Mouse (Mus musculus) midbrain, postnatal 0 days (tissue): Measurements from ENCODE around the gene Ms4a13. TPM values are rescaled to one million over a fixed set of nuclear protein-coding genes. Genes with fewer than 3 reads are reported as not detected.
"Not testable (repeated sequence)": the region's sequence is repeated elsewhere in the genome, so short reads cannot be mapped to it uniquely, and the experiment has no call there.

ENCODE experiments used
- ATAC-seq: fragments of 200-750 bp; cut with Nextera tagmentation; 2 replicates; pipeline ENCODE4 v1.8.0; 2017; ENCODE audit warnings: moderate number of reproducible peaks, mild to moderate bottlenecking, moderate TSS enrichment, moderate library complexity; ENCODE audit not compliant: low FRiP score
- DNase-seq: peaks from one replicate; pipeline ENCODE4 v3.0.0-alpha.2; 2015; ENCODE audit warnings: low spot score
- H3K27ac ChIP-seq: fragments of 300-500 bp; sonication (generic); 2 replicates; pipeline ENCODE4 v1.5.1; 2014; ENCODE audit warnings: low read depth, mild to moderate bottlenecking, low read length, mixed read lengths
- H3K27me3 ChIP-seq: fragments of 300-500 bp; sonication (generic); 2 replicates; pipeline ENCODE4 v1.6.1; 2014; ENCODE audit warnings: low read length, control low read depth, mixed read lengths; ENCODE audit not compliant: insufficient read depth
- H3K36me3 ChIP-seq: fragments of 300-500 bp; sonication (generic); 2 replicates; pipeline ENCODE4 v1.6.1; 2014; ENCODE audit warnings: low read length, control low read depth, mixed read lengths; ENCODE audit not compliant: insufficient read depth
- H3K4me1 ChIP-seq: fragments of 300-500 bp; sonication (generic); 2 replicates; pipeline ENCODE4 v1.6.1; 2014; ENCODE audit warnings: mild to moderate bottlenecking, control low read depth, antibody characterized with exemption, low read length, mixed read lengths; ENCODE audit not compliant: insufficient read depth
- H3K4me2 ChIP-seq: fragments of 300-500 bp; sonication (generic); 2 replicates; pipeline ENCODE4 v1.6.1; 2014; ENCODE audit warnings: low read depth, mild to moderate bottlenecking, low read length, mixed read lengths; ENCODE audit not compliant: poor library complexity, severe bottlenecking
- H3K4me3 ChIP-seq: fragments of 300-500 bp; sonication (generic); 2 replicates; pipeline ENCODE4 v1.5.1; 2014; ENCODE audit warnings: low read depth, mild to moderate bottlenecking, low read length, moderate library complexity
- H3K9ac ChIP-seq: fragments of 300-500 bp; sonication (generic); replicated peaks from 2 replicates; pipeline ENCODE4 v1.6.1; 2014; ENCODE audit warnings: mild to moderate bottlenecking, low read length, moderate library complexity, mixed read lengths; ENCODE audit not compliant: poor library complexity, severe bottlenecking
- H3K9me3 ChIP-seq: fragments of 300-500 bp; sonication (generic); 2 replicates; pipeline ENCODE4 v1.6.1; 2016; ENCODE audit warnings: low read length, control low read depth
- CTCF ChIP-seq: IDR thresholded peaks from 2 replicates; pipeline ENCODE4 v1.5.1; 2016; ENCODE audit warnings: antibody characterized with exemption, mild to moderate bottlenecking
- WGBS: fragments of 180-500 bp; shearing (Covaris S2); extraction: QIAGEN DNeasy Blood & Tissue Kit; methylation state at CpG from one replicate; pipeline ENCODE4 v1.1.7; 2014; 5-methylcytosine and 5-hydroxymethylcytosine counted together
- polyA plus RNA-seq: library from polyadenylated mRNA; unstranded; fragments of >200 nt; fragmentation: Nextera tagmentation; extraction: Ambion mirVana; gene quantifications from 2 replicates; pipeline ENCODE4 v1.2.1, GENCODE M21; 2015
- total RNA-seq: library from RNA; depleted of rRNA; stranded (reverse); fragments of >200 nt; gene quantifications from 2 replicates; pipeline ENCODE4 v1.2.3, GENCODE M21; 2014

Ms4a13 gene
- total and polyA plus RNA-seq, 2 experiments from 2014 or later = not detected

GRCm38 (mm10) chr19:11232348-11232747 lies 35.8 kb upstream of the Ms4a13 start, which contains the start of gene Ms4a12:
TSS of gene Ms4a12 (minus strand) at chr19:11232448.
- no peak within 1 kb of the TSS for H3K4me2 ChIP-seq
- H3K36me3 ChIP-seq = no peaks in the 10 kb centered on the region
- no peak for ATAC-seq
- no peak within 1 kb of the TSS for H3K9ac ChIP-seq
- H3K27ac ChIP-seq = no peak within 1 kb of the TSS
- no peaks in the 10 kb centered on the region for H3K9me3 ChIP-seq
- 76% methylated on average over 5 of the region's 5 CpGs for whole genome bisulfite sequencing
- no peaks in the 10 kb centered on the region for H3K27me3 ChIP-seq
- DNase-seq = no peak
- no peaks in the 10 kb centered on the region for H3K4me1 ChIP-seq
- TF ChIP-seq CTCF = no peak
- H3K4me3 ChIP-seq = no peak within 1 kb of the TSS

- no peaks in the 10 kb centered on the region for H3K27me3 ChIP-seq
- no peak overlapping the region for H3K27ac ChIP-seq
- H3K36me3 ChIP-seq = no peaks in the 10 kb centered on the region
- no peak overlapping the region for H3K4me2 ChIP-seq
- H3K4me3 ChIP-seq = no peak overlapping the region
- 61% methylated on average over 1 of the region's 1 CpGs for WGBS
- no peaks in the 10 kb centered on the region for H3K9me3 ChIP-seq
- DNase-seq (no peak), ATAC-seq (no peak)
- TF ChIP-seq CTCF = no peak
- H3K9ac ChIP-seq = no peak overlapping the region
- no peaks in the 10 kb centered on the region for H3K4me1 ChIP-seq
These were observed 4.0 kb downstream of the Ms4a13 start for GRCm38 (mm10) chr19:11192552-11192951.

GRCm38 (mm10) chr19:11184121-11184520 lies 12.4 kb downstream of the Ms4a13 start:
- Histone ChIP-seq H3K36me3 (no peaks in the 10 kb centered on the region), H3K9me3 (no peaks in the 10 kb centered on the region), H3K9ac (no peak overlapping the region), H3K27ac (no peak overlapping the region), H3K4me1 (no peaks in the 10 kb centered on the region), H3K4me3 (no peak overlapping the region), H3K27me3 (no peaks in the 10 kb centered on the region), H3K4me2 (no peak overlapping the region)
- DNase-seq = peak; percentile 8
- WGBS = 14% methylated on average over 5 of the region's 5 CpGs
- TF ChIP-seq CTCF = peak; percentile 34
- ATAC-seq = no peak

GRCm38 (mm10) chr19:11177464-11177863 lies 19.1 kb downstream of the Ms4a13 start:
- TF ChIP-seq CTCF = no peak
- H3K27me3 ChIP-seq = no peaks in the 10 kb centered on the region
- H3K9me3 ChIP-seq = no peaks in the 10 kb centered on the region
- no peak overlapping the region for H3K9ac ChIP-seq
- WGBS = 39% methylated on average over 2 of the region's 2 CpGs
- no peak overlapping the region for H3K27ac ChIP-seq
- no peaks in the 10 kb centered on the region for H3K36me3 ChIP-seq
- ATAC-seq (0 out of 2 replicates have a peak, but pooled peaks have one; percentile 20), DNase-seq (peak; percentile 4)
- no peaks in the 10 kb centered on the region for H3K4me1 ChIP-seq
- no peak overlapping the region for H3K4me3 ChIP-seq
- H3K4me2 ChIP-seq = no peak overlapping the region

GRCm38 (mm10) chr19:11165172-11165571 lies 31.4 kb downstream of the Ms4a13 start, which contains the start of gene 1700025F22Rik:
TSS of gene 1700025F22Rik (minus strand) at chr19:11165320.
- Histone ChIP-seq H3K27me3 (no peaks in the 10 kb centered on the region), H3K9ac (no peak within 1 kb of the TSS), H3K4me1 (no peaks in the 10 kb centered on the region), H3K36me3 (no peaks in the 10 kb centered on the region), H3K9me3 (no peaks in the 10 kb centered on the region), H3K27ac (no peak within 1 kb of the TSS), H3K4me3 (no peak within 1 kb of the TSS), H3K4me2 (no peak within 1 kb of the TSS)
- TF ChIP-seq CTCF = no peak
- ATAC-seq (no peak), DNase-seq (no peak)
- 44% methylated on average over 10 of the region's 10 CpGs for whole genome bisulfite sequencing

GRCm38 (mm10) chr19:11157890-11158289 lies 38.6 kb downstream of the Ms4a13 start:
- not testable (repeated sequence) for H3K27ac ChIP-seq, H3K36me3 ChIP-seq
- 89% methylated on average over 6 of the region's 6 CpGs for WGBS

More at GRCm38 (mm10) chr19:11157890-11158289, 38.6 kb downstream of the Ms4a13 start:
- H3K9ac ChIP-seq, H3K27me3 ChIP-seq, H3K9me3 ChIP-seq, H3K4me1 ChIP-seq, H3K4me2 ChIP-seq, H3K4me3 ChIP-seq, ATAC-seq, DNase-seq: not testable (repeated sequence)
